Mouse (Mus musculus): ENCODE results near the gene Hist1h2ag.

The Hist1h2ag gene

GRCm38 (mm10) chr13:22036986-22037385 is 5.8 kb downstream of the Hist1h2ag start:
- no peak for DNase-seq (ENCODE audit: low spot score)

- DNase-seq (ENCODE audit: low spot score), result peak; percentile 74
Measured at GRCm38 (mm10) chr13:22036149-22036956, 6.4 kb downstream of the Hist1h2ag start.

GRCm38 (mm10) chr13:22035267-22036148 is 7.2 kb downstream of the Hist1h2ag start, which contains the start of the genes Hist1h2ah and Hist1h2bk:
Hist1h2ah (minus strand) TSS chr13:22035568.
Hist1h2bk (plus strand) TSS chr13:22035870.
- DNase-seq (ENCODE audit: low spot score), result peak; percentile 98

GRCm38 (mm10) chr13:22034443-22035266 is 8.1 kb downstream of the Hist1h2ag start:
- no peak for DNase-seq (ENCODE audit: low spot score)

GRCm38 (mm10) chr13:22033741-22034442 is 8.9 kb downstream of the Hist1h2ag start:
- no peak for DNase-seq (ENCODE audit: low spot score)

- no peak for DNase-seq (ENCODE audit: low spot score)
Measured at GRCm38 (mm10) chr13:22030493-22030892, 12.3 kb downstream of the Hist1h2ag start.

GRCm38 (mm10) chr13:22029928-22030327 is 12.8 kb downstream of the Hist1h2ag start:
- DNase-seq (ENCODE audit: low spot score), result no peak

GRCm38 (mm10) chr13:22028673-22029460 is 13.9 kb downstream of the Hist1h2ag start:
- peak; percentile 92 for DNase-seq (ENCODE audit: low spot score)

- peak; percentile 89 for DNase-seq (ENCODE audit: low spot score)
Measured at GRCm38 (mm10) chr13:22026058-22027031, 16.4 kb downstream of the Hist1h2ag start.

- peak; percentile 93 for DNase-seq (ENCODE audit: low spot score)
Measured at GRCm38 (mm10) chr13:22022241-22022640, 20.5 kb downstream of the Hist1h2ag start.

GRCm38 (mm10) chr13:22021581-22021980 is 21.2 kb downstream of the Hist1h2ag start:
- no peak for DNase-seq (ENCODE audit: low spot score)

- DNase-seq (ENCODE audit: low spot score), result peak; percentile 81
Measured at GRCm38 (mm10) chr13:22020901-22021339, 21.8 kb downstream of the Hist1h2ag start.

GRCm38 (mm10) chr13:22019934-22020835 is 22.6 kb downstream of the Hist1h2ag start:
- DNase-seq (ENCODE audit: low spot score), result no peak

- DNase-seq (ENCODE audit: low spot score), result peak; percentile 95
Measured at GRCm38 (mm10) chr13:22015479-22016450, 27.0 kb downstream of the Hist1h2ag start.

- DNase-seq (ENCODE audit: low spot score), result no peak
Measured at GRCm38 (mm10) chr13:22014411-22014845, 28.3 kb downstream of the Hist1h2ag start.

- no peak for DNase-seq (ENCODE audit: low spot score)
Measured at GRCm38 (mm10) chr13:22013716-22014115, 29.0 kb downstream of the Hist1h2ag start.

GRCm38 (mm10) chr13:22009642-22010041 is 33.1 kb downstream of the Hist1h2ag start, which contains the start of gene Prss16:
Prss16 (minus strand) TSS chr13:22009742.
- DNase-seq (ENCODE audit: low spot score), result no peak

Data from c-Kit-positive CD71-positive TER-119-positive erythroid progenitor cells, embryonic 14.5 days (primary cell).